Mouse (Mus musculus): ENCODE data around the gene Sept12. TPM values are rescaled to one million over a fixed set of nuclear protein-coding genes. Genes with fewer than 3 reads are reported as not detected.

Gene Sept12
- polyA plus RNA-seq, 1 experiment from 2014 or later: not detected

DNA sequence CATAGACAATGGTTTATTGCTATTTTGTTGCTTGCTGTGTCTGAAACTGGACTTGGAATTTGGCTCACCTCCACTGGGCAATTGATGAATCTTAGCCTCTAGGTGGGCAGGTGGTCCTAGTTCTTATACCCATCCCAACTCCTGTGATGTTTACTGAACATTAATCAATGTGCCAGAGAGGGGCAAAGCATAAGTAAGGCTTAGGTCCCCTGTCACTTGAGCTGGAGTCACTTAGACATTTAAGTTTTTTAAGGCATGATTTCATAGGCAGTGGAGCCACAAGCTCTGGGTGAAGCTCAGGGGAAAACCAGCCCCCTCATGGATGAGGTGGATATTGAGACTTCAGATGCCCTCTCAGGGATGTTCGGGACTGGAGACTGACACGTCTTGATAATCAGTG lies 59.2 kb downstream of the Sept12 start, which contains the start of gene Nudt16l1:
Gene Nudt16l1, plus strand, starts transcription at position 301 of the 400 bp plus-strand sequence.
- Histone ChIP-seq H3K9me3 (ENCODE audit: control insufficient read depth, low read length) (no peaks in the 10 kb centered on the region), H3K4me3 (ENCODE audit: low read depth, low read length) (peak within 1 kb of the TSS; percentile 54), H3K4me2 (ENCODE audit: low read depth, low read length, severe bottlenecking) (peak within 1 kb of the TSS; percentile 95), H3K27me3 (ENCODE audit: control insufficient read depth, insufficient read depth, low read length) (no peaks in the 10 kb centered on the region), H3K4me1 (replicated peaks; ENCODE audit: control insufficient read depth, insufficient read depth, low read length) (peaks cover 3% of the 10 kb centered on the region; the same call in 1 of the 2 replicates), H3K9ac (ENCODE audit: low read length) (peak within 1 kb of the TSS; percentile 72), H3K27ac (ENCODE audit: low read depth, low read length) (peak within 1 kb of the TSS; percentile 5; the same call in 1 of the 2 replicates), H3K36me3 (ENCODE audit: control insufficient read depth, insufficient read depth, low read length) (peaks cover 12% of the 10 kb centered on the region; the same call in 1 of the 2 replicates)
- no peak for ATAC-seq (replicated peaks; ENCODE audit: low FRiP score)
- DNase-seq (ENCODE audit: low spot score): no peak
- 13% methylated on average over 2 of the region's 2 CpGs for WGBS

- peaks cover 9% of the 10 kb centered on the region; the same call in 1 of the 2 replicates for H3K36me3 ChIP-seq (ENCODE audit: control insufficient read depth, insufficient read depth, low read length)
- WGBS: 96% methylated on average over 8 of the region's 8 CpGs
- H3K27me3 ChIP-seq (ENCODE audit: control insufficient read depth, insufficient read depth, low read length): no peaks in the 10 kb centered on the region
- H3K9ac ChIP-seq (ENCODE audit: low read length): no peak overlapping the region
- DNase-seq (ENCODE audit: low spot score) (no peak), ATAC-seq (replicated peaks; ENCODE audit: low FRiP score) (no peak)
- H3K4me2 ChIP-seq (ENCODE audit: low read depth, low read length, severe bottlenecking): no peak overlapping the region
- H3K27ac ChIP-seq (ENCODE audit: low read depth, low read length): no peak overlapping the region
- no peak overlapping the region for H3K4me3 ChIP-seq (ENCODE audit: low read depth, low read length)
- H3K4me1 ChIP-seq (replicated peaks; ENCODE audit: control insufficient read depth, insufficient read depth, low read length): peaks cover 3% of the 10 kb centered on the region; the same call in 1 of the 2 replicates
- no peaks in the 10 kb centered on the region for H3K9me3 ChIP-seq (ENCODE audit: control insufficient read depth, low read length)
Measured at GRCm38 (mm10) chr16:4937351-4938190, 60.1 kb downstream of the Sept12 start.

Other genes starting within 250 kb of the Sept12 start
- 107 and 109 TPM in 2 replicates for gene Cdip1, start 207.6 kb downstream of the Sept12 start, polyA plus RNA-seq (2014; fragmentation: Nextera tagmentation; extraction: Ambion mirVana)
- gene 4930562C15Rik, start 162.4 kb downstream of the Sept12 start, polyA plus RNA-seq (2014; fragmentation: Nextera tagmentation; extraction: Ambion mirVana): 0.36 TPM in 1 of 2 replicates, not detected in the other
- gene Ubald1, start 117.5 kb downstream of the Sept12 start, polyA plus RNA-seq (2014; fragmentation: Nextera tagmentation; extraction: Ambion mirVana): 23.9 TPM in 2 replicates
- 69.9 and 77.2 TPM in 2 replicates for gene Mgrn1, start 111.6 kb downstream of the Sept12 start, polyA plus RNA-seq (2014; fragmentation: Nextera tagmentation; extraction: Ambion mirVana)
- gene Nudt16l1, start 59.1 kb downstream of the Sept12 start, polyA plus RNA-seq (2014; fragmentation: Nextera tagmentation; extraction: Ambion mirVana): 120 and 137 TPM in 2 replicates
- gene Anks3, start 33.6 kb downstream of the Sept12 start, polyA plus RNA-seq (2014; fragmentation: Nextera tagmentation; extraction: Ambion mirVana): 50.4 and 52.4 TPM in 2 replicates
- gene Smim22, start 9.4 kb upstream of the Sept12 start, polyA plus RNA-seq (2014; fragmentation: Nextera tagmentation; extraction: Ambion mirVana): 2.0 TPM in 1 of 2 replicates, not detected in the other
- 74.1 and 81.6 TPM in 2 replicates for gene Rogdi, start 15.7 kb upstream of the Sept12 start, polyA plus RNA-seq (2014; fragmentation: Nextera tagmentation; extraction: Ambion mirVana)
- gene Glyr1, start 52.0 kb upstream of the Sept12 start, polyA plus RNA-seq (2014; fragmentation: Nextera tagmentation; extraction: Ambion mirVana): 174 and 184 TPM in 2 replicates
- 25.2 and 25.4 TPM in 2 replicates for gene Ubn1, start 52.2 kb upstream of the Sept12 start, polyA plus RNA-seq (2014; fragmentation: Nextera tagmentation; extraction: Ambion mirVana)
- 1.3 and 1.5 TPM in 2 replicates for gene Ppl, start 134.6 kb upstream of the Sept12 start, polyA plus RNA-seq (2014; fragmentation: Nextera tagmentation; extraction: Ambion mirVana)
- 0.11 and 0.16 TPM in 2 replicates for gene Sec14l5, start 149.3 kb upstream of the Sept12 start, polyA plus RNA-seq (2014; fragmentation: Nextera tagmentation; extraction: Ambion mirVana)
- 10.7 and 12.5 TPM in 2 replicates for gene Nagpa, start 206.2 kb upstream of the Sept12 start, polyA plus RNA-seq (2014; fragmentation: Nextera tagmentation; extraction: Ambion mirVana)
- 4.4 and 4.5 TPM in 2 replicates for gene AU021092, start 224.4 kb upstream of the Sept12 start, polyA plus RNA-seq (2014; fragmentation: Nextera tagmentation; extraction: Ambion mirVana)
- 22.1 and 23.7 TPM in 2 replicates for gene Alg1, start 235.8 kb upstream of the Sept12 start, polyA plus RNA-seq (2014; fragmentation: Nextera tagmentation; extraction: Ambion mirVana)

Measured in forebrain, embryonic 11.5 days (tissue).